Mouse (Mus musculus) kidney, adult 2 months (tissue): Measurements from ENCODE around the gene Il27ra. TPM values are rescaled to one million over a fixed set of nuclear protein-coding genes. Genes with fewer than 3 reads are reported as not detected.

Source experiments
- DNase-seq: peaks from one replicate; pipeline ENCODE4 v3.0.0; 2021
- H3K27ac ChIP-seq: fragments of 200-500 bp; 2 replicates; pipeline ENCODE4 v1.5.1; 2012; ENCODE audit warnings: low read depth, low read length, control low read depth, inconsistent platforms; ENCODE audit not compliant: insufficient read depth
- H3K27me3 ChIP-seq: fragments of 200-500 bp; replicated peaks from 2 replicates; pipeline ENCODE4 v1.6.1; 2012; ENCODE audit warnings: mild to moderate bottlenecking, moderate library complexity, low read length, inconsistent platforms; ENCODE audit not compliant: control insufficient read depth, insufficient read depth
- H3K36me3 ChIP-seq: fragments of 200-500 bp; 2 replicates; pipeline ENCODE4 v1.6.1; 2012; ENCODE audit warnings: mild to moderate bottlenecking, moderate library complexity, low read length, inconsistent platforms; ENCODE audit not compliant: control insufficient read depth, insufficient read depth
- H3K4me1 ChIP-seq: fragments of 200-500 bp; 2 replicates; pipeline ENCODE4 v1.6.1; 2011; ENCODE audit warnings: low read length; ENCODE audit not compliant: control insufficient read depth, insufficient read depth
- H3K4me3 ChIP-seq: fragments of 200-500 bp; 2 replicates; pipeline ENCODE4 v1.5.1; 2011; ENCODE audit warnings: mild to moderate bottlenecking, low read depth, low read length, control low read depth; ENCODE audit not compliant: insufficient read depth
- CTCF ChIP-seq: fragments of 200-500 bp; conservative IDR thresholded peaks from 2 replicates; pipeline ENCODE4 v1.5.1; 2011; ENCODE audit warnings: low read depth, mild to moderate bottlenecking, control low read depth, low read length, moderate library complexity, mixed read lengths; ENCODE audit not compliant: insufficient read depth, insufficient read length
- POLR2A ChIP-seq: fragments of 200-500 bp; IDR thresholded peaks from one replicate; pipeline ENCODE4 v1.6.1; 2011; ENCODE audit warnings: low read depth, low read length, control low read depth
- WGBS: fragments of 180-500 bp; shearing (Covaris S2); methylation state at CpG from one replicate; pipeline ENCODE4 v1.1.7; 2018; 5-methylcytosine and 5-hydroxymethylcytosine counted together
- polyA plus RNA-seq: library from polyadenylated mRNA; depleted of rRNA; stranded (reverse); fragments of >200 nt; gene quantifications from 2 replicates; pipeline ENCODE4 v1.2.3, GENCODE M21; 2012

Il27ra gene
- polyA plus RNA-seq, 1 experiment: 5.6 TPM

- no peak for DNase-seq
- Histone ChIP-seq H3K4me3 (no peak overlapping the region), H3K27me3 (no peaks in the 10 kb centered on the region), H3K36me3 (no peaks in the 10 kb centered on the region), H3K27ac (no peak overlapping the region), H3K4me1 (peaks cover 29% of the 10 kb centered on the region)
- no peak for TF ChIP-seq CTCF
- TF ChIP-seq POLR2A: no peak
- WGBS: 81% methylated on average over 5 of the region's 5 CpGs
These were observed 27.9 kb upstream of the Il27ra start for GRCm38 (mm10) chr8:84070241-84070640.

- 42% methylated on average over 2 of the region's 2 CpGs for WGBS
- DNase-seq: peak; percentile 21
- peaks cover 29% of the 10 kb centered on the region for H3K4me1 ChIP-seq
- TF ChIP-seq CTCF (no peak), POLR2A (no peak)
- no peak overlapping the region for H3K4me3 ChIP-seq
- no peaks in the 10 kb centered on the region for H3K27me3 ChIP-seq
- no peak overlapping the region for H3K27ac ChIP-seq
- H3K36me3 ChIP-seq: no peaks in the 10 kb centered on the region
These were observed 27.4 kb upstream of the Il27ra start for GRCm38 (mm10) chr8:84069750-84070149.

DNA sequence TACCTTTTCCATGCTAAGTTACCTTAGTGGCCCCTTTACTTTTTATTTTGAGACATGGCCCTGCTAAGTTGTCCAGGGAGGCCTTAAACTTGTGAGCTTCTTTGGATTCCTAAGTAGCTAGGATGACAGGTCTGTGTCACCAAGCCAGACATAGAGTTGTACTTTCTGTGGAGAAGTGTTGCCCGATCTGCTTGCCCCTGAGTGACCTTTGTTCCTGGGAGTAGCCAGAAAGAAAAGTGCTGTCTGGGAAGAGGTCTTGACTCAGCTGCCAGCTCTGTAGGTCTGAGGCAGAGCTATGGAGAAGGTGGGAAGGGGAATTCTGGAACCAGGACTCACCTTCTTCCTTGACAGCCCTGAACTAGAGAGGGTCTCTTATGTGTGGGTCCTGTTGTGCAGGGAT is 26.8 kb upstream of the Il27ra start:
- TF ChIP-seq CTCF: no peak
- no peak for TF ChIP-seq POLR2A
- no peaks in the 10 kb centered on the region for H3K36me3 ChIP-seq
- no peaks in the 10 kb centered on the region for H3K27me3 ChIP-seq
- DNase-seq: peak; percentile 69
- H3K27ac ChIP-seq: peak overlapping the region; percentile 6; the same call in 1 of the 2 replicates
- 15% methylated on average over 1 of the region's 1 CpGs for WGBS
- H3K4me1 ChIP-seq: peaks cover 29% of the 10 kb centered on the region
- H3K4me3 ChIP-seq: no peak overlapping the region

GRCm38 (mm10) chr8:84068316-84069035 is 26.1 kb upstream of the Il27ra start:
- peaks cover 29% of the 10 kb centered on the region for H3K4me1 ChIP-seq

DNA sequence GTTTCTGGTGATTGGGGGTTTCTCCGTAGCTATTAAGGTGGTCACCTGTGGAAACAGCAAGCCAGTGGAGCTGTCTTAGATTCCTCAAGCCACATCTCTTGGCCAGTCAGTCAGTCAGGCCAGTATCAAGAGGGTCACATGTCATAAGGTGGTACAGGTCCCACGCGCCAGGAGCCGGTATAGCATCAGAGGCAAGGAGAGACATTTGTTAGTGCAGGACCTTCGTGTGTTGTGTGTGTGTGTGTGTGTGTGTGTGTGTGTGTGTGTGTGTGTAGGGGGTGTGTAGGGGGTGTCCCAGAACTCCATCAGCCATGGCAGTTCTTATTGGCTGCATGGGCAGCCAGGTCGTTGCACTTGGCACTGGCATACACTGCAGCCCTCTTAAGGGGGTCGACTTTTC is 25.5 kb upstream of the Il27ra start:
- no peak overlapping the region for H3K4me3 ChIP-seq
- no peak for TF ChIP-seq CTCF
- no peak for TF ChIP-seq POLR2A
- no peak overlapping the region for H3K27ac ChIP-seq
- no peaks in the 10 kb centered on the region for H3K36me3 ChIP-seq
- no peaks in the 10 kb centered on the region for H3K27me3 ChIP-seq
- 62% methylated on average over 7 of the region's 7 CpGs for WGBS
- no peak for DNase-seq
- peaks cover 29% of the 10 kb centered on the region for H3K4me1 ChIP-seq

More at GRCm38 (mm10) chr8:84068316-84069035, 26.1 kb upstream of the Il27ra start:
- no peak for TF ChIP-seq CTCF
- no peak for TF ChIP-seq POLR2A
- 44% methylated on average over 12 of the region's 12 CpGs for WGBS
- peak overlapping the region; percentile 6; the same call in 1 of the 2 replicates for H3K27ac ChIP-seq
- DNase-seq: no peak
- H3K27me3 ChIP-seq: no peaks in the 10 kb centered on the region
- no peaks in the 10 kb centered on the region for H3K36me3 ChIP-seq
- H3K4me3 ChIP-seq: no peak overlapping the region

DNA sequence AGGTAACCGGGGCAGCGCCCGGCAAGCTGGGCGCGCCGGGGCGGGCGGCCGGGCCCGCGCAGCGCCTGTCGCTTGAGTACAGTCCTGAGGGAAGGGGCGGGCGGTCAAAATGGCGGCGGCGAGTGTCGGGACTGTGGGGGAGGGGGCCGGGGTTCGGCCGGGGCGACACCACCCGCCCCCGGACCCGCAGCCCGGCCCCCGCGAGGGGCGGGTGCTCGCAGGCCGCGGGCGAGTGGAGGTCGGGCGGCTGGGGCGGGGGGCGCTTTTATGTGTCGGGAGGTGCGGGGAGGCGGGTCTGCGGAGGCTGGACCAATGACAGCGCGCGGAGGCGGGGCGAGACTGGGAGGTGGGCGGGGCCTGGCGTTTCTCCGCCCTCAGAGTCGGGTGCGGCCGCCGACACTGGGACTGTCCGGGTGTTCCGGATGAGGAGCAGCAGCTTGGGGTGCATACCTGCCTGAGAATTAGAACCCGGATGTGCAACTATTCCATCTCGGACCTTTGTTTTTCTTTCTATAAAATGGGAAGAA is 24.7 kb upstream of the Il27ra start:
- peak; percentile 98 for DNase-seq
- Histone ChIP-seq H3K27me3 (no peaks in the 10 kb centered on the region), H3K4me1 (peaks cover 29% of the 10 kb centered on the region), H3K36me3 (no peaks in the 10 kb centered on the region), H3K27ac (peak overlapping the region; percentile 54), H3K4me3 (peak overlapping the region; percentile 70)
- TF ChIP-seq CTCF: no peak
- peak; percentile 54 for TF ChIP-seq POLR2A
- WGBS: under 1% methylated on average over 53 of the region's 58 CpGs

- Histone ChIP-seq H3K36me3 (no peaks in the 10 kb centered on the region), H3K27ac (peak within 1 kb of the TSS; percentile 72), H3K4me3 (peak within 1 kb of the TSS; percentile 70), H3K27me3 (no peaks in the 10 kb centered on the region), H3K4me1 (peaks cover 25% of the 10 kb centered on the region)
- DNase-seq: peak; percentile 100
- TF ChIP-seq POLR2A (peak; percentile 40), CTCF (no peak)
- under 1% methylated on average over 51 of the region's 51 CpGs for WGBS
These were observed 24.0 kb upstream of the Il27ra start, which contains the start of gene Rfx1 for GRCm38 (mm10) chr8:84066291-84066930. Gene Rfx1, plus strand, starts transcription at chr8:84066834.
